Mouse (Mus musculus) A20 (cell line): ENCODE measurements around the gene BC048562.

ENCODE experiments used
- DNase-seq: peaks from one replicate; pipeline ENCODE4 v3.0.0-alpha.2; 2011; ENCODE audit warnings: low read depth, low spot score

Gene BC048562

DNA sequence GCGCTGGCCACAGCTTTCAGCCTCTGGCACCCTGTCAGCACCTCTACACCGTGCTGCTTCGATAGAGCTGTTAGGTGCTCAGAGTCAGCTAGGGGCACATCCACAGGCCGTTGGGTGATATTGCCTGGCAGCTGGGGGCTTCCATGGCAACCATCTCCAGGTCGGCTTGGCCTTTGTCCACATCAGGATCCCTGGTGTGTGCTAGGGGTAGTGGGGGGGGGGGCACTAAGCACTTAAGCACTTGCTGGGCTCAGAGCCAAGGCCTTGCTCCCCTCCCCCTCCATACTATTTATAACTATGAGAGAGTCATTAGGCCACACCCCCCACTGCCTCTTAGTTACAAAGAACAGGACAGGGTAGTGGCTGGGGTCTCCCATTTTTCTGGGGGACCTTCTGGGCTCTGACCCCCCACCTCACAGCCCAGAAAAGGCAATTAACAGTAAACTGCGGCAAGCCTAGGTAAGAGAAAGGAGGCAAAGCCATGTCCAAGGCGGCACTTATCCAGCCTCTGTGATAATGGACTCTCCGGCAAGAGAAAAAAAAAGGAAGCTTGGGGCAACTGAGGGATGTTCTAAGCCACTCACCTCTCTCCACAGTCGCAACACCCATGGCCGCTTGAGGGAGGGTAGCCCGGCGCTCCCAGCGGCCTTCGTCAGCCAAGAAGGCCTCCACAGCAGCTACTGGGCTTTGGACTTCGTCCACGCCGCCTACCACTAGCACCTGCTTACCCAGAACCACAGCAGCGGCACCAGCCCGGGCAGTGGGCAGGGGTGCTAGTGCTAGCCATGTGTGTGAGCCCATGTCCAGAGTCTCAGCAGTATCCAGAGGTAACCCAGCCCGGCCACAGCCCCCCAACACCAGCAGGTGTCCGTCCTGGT lies 14.2 kb downstream of the BC048562 start:
- no peak for DNase-seq

GRCm38 (mm10) chr9:108451170-108451493 lies 14.8 kb downstream of the BC048562 start:
- DNase-seq = no peak

DNA sequence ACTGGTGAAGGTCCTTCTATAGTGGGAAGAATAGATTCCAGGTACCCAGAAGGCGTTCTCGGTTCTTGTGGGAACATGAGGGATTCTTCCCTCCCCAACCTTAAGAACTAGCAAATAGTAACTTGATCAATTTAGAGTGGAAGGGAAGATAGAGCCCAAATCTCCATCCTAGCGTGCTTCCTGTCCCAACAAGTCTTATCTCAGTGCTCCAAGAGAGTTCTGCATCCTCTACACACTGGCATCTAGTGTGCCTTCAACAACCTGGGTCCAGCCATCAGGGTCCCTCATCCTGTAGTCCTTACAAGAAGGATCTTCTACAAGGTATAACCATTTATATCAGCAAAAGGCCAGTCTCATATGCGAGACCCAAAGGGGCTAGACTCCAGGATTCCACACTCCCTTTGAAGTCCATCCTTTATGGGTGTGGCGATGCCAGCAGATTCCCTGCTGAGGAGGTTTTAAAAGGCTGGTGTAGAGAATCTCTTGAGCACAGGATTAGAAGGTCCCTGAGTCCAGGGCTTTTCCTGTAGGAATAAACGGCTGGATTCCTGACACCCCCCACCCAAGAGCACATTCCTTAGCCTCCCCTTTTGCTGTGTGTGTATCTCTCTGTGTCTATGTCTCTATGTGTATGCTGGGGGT lies 15.4 kb downstream of the BC048562 start:
- no peak for DNase-seq

- peak; percentile 77 for DNase-seq
These were observed 16.1 kb downstream of the BC048562 start for GRCm38 (mm10) chr9:108452291-108452906.

DNA sequence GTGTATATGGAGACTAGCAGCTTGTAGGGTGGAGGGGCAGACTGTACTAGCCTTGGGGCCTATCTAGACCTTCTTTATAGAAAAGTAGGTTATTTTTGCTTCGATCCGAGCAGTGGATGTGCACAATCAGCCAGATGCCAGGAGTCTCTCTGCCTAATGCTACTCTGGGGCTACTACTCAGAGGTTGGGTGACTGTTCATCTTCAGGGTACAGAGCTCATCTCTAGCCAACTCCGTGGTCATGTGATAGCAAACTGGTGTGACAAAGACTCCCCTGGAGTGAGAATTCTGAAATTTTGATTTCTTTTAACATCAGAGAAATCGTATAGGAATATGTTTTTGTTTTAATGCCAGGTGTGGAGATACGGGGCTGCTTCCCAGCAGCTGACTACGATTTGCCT lies 16.6 kb downstream of the BC048562 start:
- DNase-seq = no peak

DNA sequence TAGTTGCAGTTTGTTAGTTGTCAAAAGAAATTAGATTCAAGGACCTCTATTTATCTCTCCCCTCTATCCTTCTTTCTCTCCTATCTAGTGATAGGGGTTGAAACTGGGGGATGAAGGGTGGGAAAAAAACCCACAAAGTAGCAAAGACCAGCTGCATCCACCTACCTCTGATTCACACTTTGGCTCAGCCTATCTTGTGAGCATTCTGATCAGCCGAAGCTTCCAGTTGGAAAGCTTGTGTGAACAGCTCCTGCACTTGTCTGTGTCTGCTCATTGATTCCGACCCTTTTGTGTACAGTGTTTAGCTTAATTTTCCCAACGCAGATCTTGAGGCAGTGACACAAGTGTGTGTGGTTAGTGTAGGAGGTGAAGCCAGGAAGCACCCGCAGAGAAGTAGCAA lies 17.2 kb downstream of the BC048562 start:
- DNase-seq = no peak

DNA sequence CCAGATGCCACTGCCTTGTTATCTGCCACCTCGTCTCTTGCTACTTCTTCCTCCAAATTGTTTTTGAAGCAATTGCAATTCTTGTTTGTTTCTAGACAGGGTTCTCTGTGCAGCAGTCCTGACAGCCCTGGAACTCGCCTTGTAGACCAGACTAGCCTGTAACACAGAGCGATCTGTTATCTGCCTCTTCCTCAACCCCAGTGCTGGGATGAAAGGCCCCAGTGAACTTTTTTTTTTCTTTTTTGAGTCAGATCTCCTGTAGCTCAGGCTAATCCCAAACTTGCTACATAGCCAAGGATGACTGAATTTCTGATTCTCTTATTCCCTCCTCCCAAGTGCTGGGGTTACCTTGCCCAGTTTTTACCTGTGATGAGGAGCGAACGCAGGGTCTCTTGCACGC lies 18.1 kb downstream of the BC048562 start:
- no peak for DNase-seq

- DNase-seq = no peak
These were observed 19.7 kb downstream of the BC048562 start for GRCm38 (mm10) chr9:108455747-108456571.

GRCm38 (mm10) chr9:108456953-108457352 lies 20.7 kb downstream of the BC048562 start:
- no peak for DNase-seq

DNA sequence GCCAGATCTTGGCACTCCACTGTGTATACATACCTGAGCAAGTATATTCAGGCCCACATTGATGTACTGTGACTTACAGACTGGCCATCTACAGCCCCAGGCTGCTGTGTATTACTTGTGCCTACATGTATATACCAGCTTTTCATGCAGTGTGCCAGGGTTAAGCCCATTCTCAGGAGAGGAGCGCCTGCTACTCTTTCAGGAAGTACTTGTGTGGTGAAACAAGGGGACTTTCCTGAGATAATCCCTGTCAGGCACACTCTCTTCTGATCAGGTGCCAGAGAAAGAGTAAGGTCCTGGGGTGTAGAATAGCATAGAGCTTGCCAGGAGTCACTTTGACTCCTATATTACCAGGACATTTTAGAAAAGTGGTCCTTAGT lies 23.6 kb downstream of the BC048562 start:
- no peak for DNase-seq

- DNase-seq = peak; percentile 92
These were observed 24.3 kb downstream of the BC048562 start, which contains the start of gene Ccdc71 for GRCm38 (mm10) chr9:108460319-108461178. Gene Ccdc71 (plus strand): TSS chr9:108460527.

- DNase-seq = no peak
These were observed 24.9 kb downstream of the BC048562 start, which contains the start of gene Klhdc8b for GRCm38 (mm10) chr9:108461181-108461631. Gene Klhdc8b (minus strand): TSS chr9:108461581.

GRCm38 (mm10) chr9:108461675-108462074 lies 25.4 kb downstream of the BC048562 start:
- DNase-seq = no peak

DNA sequence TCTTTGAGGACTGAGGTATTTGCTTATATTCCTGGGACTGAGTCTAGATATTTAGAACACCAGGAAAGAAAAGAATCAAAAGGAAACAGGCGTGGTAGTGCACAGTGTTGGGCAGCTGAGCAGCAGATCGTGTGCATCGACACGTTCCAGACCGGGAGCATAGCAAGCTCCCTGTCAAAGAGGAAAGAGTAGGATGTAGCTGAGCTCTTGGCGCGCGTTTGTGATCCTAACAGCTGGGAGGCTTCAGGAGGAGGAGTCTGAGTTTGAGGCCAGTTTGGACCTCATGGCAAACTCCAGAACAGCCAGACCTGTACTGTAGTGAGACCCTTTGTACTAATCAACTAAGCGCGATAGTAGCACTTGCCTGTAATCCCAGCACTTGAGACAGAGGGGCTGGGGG lies 25.9 kb downstream of the BC048562 start:
- no peak for DNase-seq

GRCm38 (mm10) chr9:108463713-108464112 lies 27.4 kb downstream of the BC048562 start:
- DNase-seq = no peak

GRCm38 (mm10) chr9:108466219-108466618 lies 29.9 kb downstream of the BC048562 start:
- no peak for DNase-seq

DNA sequence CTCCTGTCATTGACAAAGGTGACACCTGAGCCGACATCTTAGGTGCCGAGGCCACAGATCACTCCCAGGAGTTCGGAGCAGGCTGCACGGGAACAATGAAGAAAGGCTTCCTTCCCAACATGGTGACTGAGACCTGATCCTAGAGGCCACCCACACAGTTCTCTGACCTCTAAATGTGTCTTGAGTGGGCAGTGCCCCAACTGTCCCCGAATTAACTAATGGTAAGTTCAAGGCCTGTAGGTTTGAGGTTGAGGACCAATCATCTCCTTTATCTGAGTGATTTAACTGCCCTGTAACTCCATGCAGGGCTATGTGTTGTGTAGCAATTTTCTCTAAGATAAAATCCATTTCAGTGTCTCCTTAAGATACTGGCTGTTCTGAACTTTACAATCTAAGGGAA lies 33.1 kb downstream of the BC048562 start:
- no peak for DNase-seq

DNA sequence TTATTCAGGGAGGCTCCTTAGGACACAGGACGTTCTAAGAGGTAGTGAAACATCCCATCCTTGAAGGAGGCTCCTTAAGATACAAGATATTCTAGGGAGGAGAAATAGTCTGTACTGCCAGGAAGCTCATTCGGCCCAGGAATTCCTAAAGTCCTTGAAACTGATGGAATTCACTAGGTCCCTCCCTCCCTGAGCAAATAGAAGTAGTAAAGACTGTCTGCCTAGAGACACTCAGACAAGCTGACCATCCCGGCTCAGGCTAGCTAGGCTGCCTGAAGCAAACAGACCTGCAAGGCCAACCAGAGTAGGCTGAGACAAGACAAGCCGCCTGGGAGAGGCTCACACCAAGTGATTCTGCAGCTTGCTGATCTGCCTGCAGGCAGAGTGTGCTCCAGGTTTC lies 33.6 kb downstream of the BC048562 start:
- no peak for DNase-seq

- no peak for DNase-seq
These were observed 38.2 kb downstream of the BC048562 start for GRCm38 (mm10) chr9:108474528-108474927.

DNA sequence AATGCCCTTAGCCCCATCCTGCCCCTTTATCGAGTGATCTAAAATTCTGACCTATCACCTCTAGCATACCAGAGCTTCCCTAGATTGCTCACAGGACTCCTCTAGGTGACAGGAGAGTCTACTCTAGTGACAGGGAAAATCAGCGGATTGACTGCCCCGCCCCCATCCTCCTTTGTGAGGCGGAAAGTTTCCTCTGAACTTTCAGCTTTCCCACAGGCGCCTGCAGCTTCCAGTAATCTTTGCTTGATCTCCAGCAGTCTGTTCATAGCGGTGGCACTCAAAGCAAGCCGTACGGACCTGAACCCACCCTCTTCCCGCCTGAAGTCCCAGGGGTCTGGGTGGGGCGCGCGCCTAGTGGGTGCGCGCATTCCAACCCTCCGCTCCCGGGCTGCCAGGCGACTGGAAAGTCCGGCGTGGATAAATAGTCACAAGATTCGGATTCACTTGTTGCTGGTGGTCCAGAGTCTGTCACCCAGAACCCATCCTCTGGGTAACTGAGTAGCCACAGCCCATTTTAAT lies 42.4 kb downstream of the BC048562 start:
- DNase-seq = no peak
